Mouse (Mus musculus): ENCODE measurements around the gene Prr18.
"Not testable (repeated sequence)": the region's sequence is repeated elsewhere in the genome, so short reads cannot be mapped to it uniquely, and the experiment has no call there.

Gene Prr18

GRCm38 (mm10) chr17:8337159-8337558 is at the start of gene Prr18:
TSS of gene Prr18 (plus strand) at chr17:8337459.
- not testable (repeated sequence) for DNase-seq

- DNase-seq = no peak
These were observed 47.1 kb upstream of the Prr18 start for GRCm38 (mm10) chr17:8289993-8290679.

- DNase-seq = no peak
These were observed 46.5 kb upstream of the Prr18 start for GRCm38 (mm10) chr17:8290736-8291135.

- DNase-seq = no peak
These were observed 41.4 kb upstream of the Prr18 start for GRCm38 (mm10) chr17:8295825-8296224.

- DNase-seq = no peak
These were observed 40.9 kb upstream of the Prr18 start for GRCm38 (mm10) chr17:8296313-8296844.

- no peak for DNase-seq
These were observed 39.5 kb upstream of the Prr18 start for GRCm38 (mm10) chr17:8297746-8298145.

GRCm38 (mm10) chr17:8298281-8298680 is 39.0 kb upstream of the Prr18 start:
- DNase-seq = no peak

GRCm38 (mm10) chr17:8299524-8299923 is 37.7 kb upstream of the Prr18 start:
- DNase-seq = no peak

GRCm38 (mm10) chr17:8301515-8301914 is 35.7 kb upstream of the Prr18 start:
- no peak for DNase-seq

GRCm38 (mm10) chr17:8302772-8303438 is 34.4 kb upstream of the Prr18 start:
- no peak for DNase-seq

GRCm38 (mm10) chr17:8303671-8304070 is 33.6 kb upstream of the Prr18 start:
- no peak for DNase-seq

GRCm38 (mm10) chr17:8305801-8306200 is 31.5 kb upstream of the Prr18 start:
- DNase-seq = no peak

- DNase-seq = peak; percentile 98
These were observed 26.2 kb upstream of the Prr18 start, which contains the start of gene Sft2d1 for GRCm38 (mm10) chr17:8310838-8311614. TSS of gene Sft2d1 (plus strand) at chr17:8311102.

GRCm38 (mm10) chr17:8311751-8312150 is 25.5 kb upstream of the Prr18 start:
- peak; percentile 37 for DNase-seq

- no peak for DNase-seq
These were observed 23.3 kb upstream of the Prr18 start for GRCm38 (mm10) chr17:8313976-8314375.

- DNase-seq = peak; percentile 61
These were observed 21.0 kb upstream of the Prr18 start for GRCm38 (mm10) chr17:8316251-8316650.

- not testable (repeated sequence) for DNase-seq
These were observed 10.4 kb upstream of the Prr18 start for GRCm38 (mm10) chr17:8326877-8327276.

- no peak for DNase-seq
These were observed 8.6 kb upstream of the Prr18 start for GRCm38 (mm10) chr17:8328511-8329174.

GRCm38 (mm10) chr17:8330602-8331001 is 6.7 kb upstream of the Prr18 start:
- no peak for DNase-seq

GRCm38 (mm10) chr17:8339666-8340374 is 2.6 kb downstream of the Prr18 start:
- DNase-seq = peak; percentile 81

GRCm38 (mm10) chr17:8340407-8341359 is 3.4 kb downstream of the Prr18 start:
- peak; percentile 51 for DNase-seq

All from lung, postnatal 10 days (tissue).